ENCODE assay signal across 27 mouse cellular contexts in genomic region chr11:22815143-22815542, GRCm38 (mm10). TPM values are rescaled to one million over a fixed set of nuclear protein-coding genes. Genes with fewer than 3 reads are reported as not detected.
DNase-seq lines count a peak whose midpoint lies in the region; ATAC-seq and TF ChIP-seq lines count a peak whose summit lies in the region.
"Had no signal": no experiment of that assay in that cellular context is flagged by ENCODE, and none has a peak within 500 bp of the region (broad histone marks: within the 10 kb centered on the region; RNA-seq: fewer than 3 reads in every experiment).

No protein-coding gene starts in this region.

- H3K36me3 ChIP-seq in liver, postnatal 0 days (replicated peaks; ENCODE audit: insufficient read depth, low read length) = no peaks in the 10 kb centered on the region
- no peaks in the 10 kb centered on the region for H3K36me3 ChIP-seq in liver, embryonic 12.5 days
- H3K36me3 ChIP-seq: embryonic facial prominence, embryonic 13.5 days; forebrain, embryonic 12.5 days; hindbrain, embryonic 10.5 days; limb, embryonic 15.5 days; midbrain, embryonic 15.5 days; neural tube, embryonic 13.5 days had no signal

- TF ChIP-seq EP300 in liver, postnatal 0 days (IDR thresholded peaks at IDR 0.05; ENCODE audit: low read depth) = no peak

- no peaks in the 10 kb centered on the region for H3K9me3 ChIP-seq in liver, postnatal 0 days (ENCODE audit: low read length)
- H3K9me3 ChIP-seq in liver, embryonic 12.5 days (replicated peaks) = no peaks in the 10 kb centered on the region
- H3K9me3 ChIP-seq: embryonic facial prominence, embryonic 13.5 days; forebrain, embryonic 12.5 days; hindbrain, embryonic 10.5 days; limb, embryonic 15.5 days; midbrain, embryonic 15.5 days; neural tube, embryonic 13.5 days had no signal

- no peak for TF ChIP-seq CTCF in liver, postnatal 0 days (IDR thresholded peaks at IDR 0.05; ENCODE audit: low read depth)

- no peak for ATAC-seq in liver, postnatal 0 days
- ATAC-seq in liver, embryonic 12.5 days = no peak
- ATAC-seq in common myeloid progenitor, adult 5-6 weeks (replicated peaks; ENCODE audit: low read depth, poor library complexity, severe bottlenecking) = 0 out of 2 replicates have a peak, but pooled peaks have one; percentile 23
- peak; percentile 37 for ATAC-seq in neutrophil, adult 5-6 weeks (ENCODE audit: extremely low read depth, insufficient number of reproducible peaks, low FRiP score, poor library complexity, severe bottlenecking)
- ATAC-seq: hindbrain, embryonic 16.5 days; intestine, embryonic 16.5 days; midbrain, embryonic 15.5 days had no signal

- H3K27ac ChIP-seq in liver, postnatal 0 days (ENCODE audit: low read depth) = peak overlapping the region; percentile 64
- H3K27ac ChIP-seq in liver, embryonic 12.5 days = no peak overlapping the region
- H3K27ac ChIP-seq: embryonic facial prominence, embryonic 13.5 days; forebrain, embryonic 12.5 days; hindbrain, embryonic 10.5 days; limb, embryonic 15.5 days; midbrain, embryonic 15.5 days; neural tube, embryonic 13.5 days had no signal

- no peak overlapping the region for H3K4me2 ChIP-seq in liver, postnatal 0 days (ENCODE audit: low read depth, low read length)
- no peak overlapping the region for H3K4me2 ChIP-seq in liver, embryonic 12.5 days
- H3K4me2 ChIP-seq: embryonic facial prominence, embryonic 13.5 days; forebrain, embryonic 12.5 days; limb, embryonic 15.5 days; midbrain, embryonic 15.5 days; neural tube, embryonic 13.5 days had no signal

- no peak overlapping the region for H3K4me3 ChIP-seq in liver, postnatal 0 days (ENCODE audit: low read depth, low read length)
- H3K4me3 ChIP-seq in liver, embryonic 12.5 days = no peak overlapping the region
- H3K4me3 ChIP-seq: embryonic facial prominence, embryonic 13.5 days; erythroblast, embryonic 14.5 days; forebrain, embryonic 12.5 days; hindbrain, embryonic 10.5 days; limb, embryonic 15.5 days; midbrain, embryonic 15.5 days; myocyte; neural tube, embryonic 13.5 days had no signal

- H3K4me1 ChIP-seq in liver, postnatal 0 days (ENCODE audit: insufficient read depth) = peaks cover 23% of the 10 kb centered on the region
- peaks cover 45% of the 10 kb centered on the region for H3K4me1 ChIP-seq in liver, embryonic 12.5 days
- H3K4me1 ChIP-seq: forebrain, embryonic 12.5 days; limb, embryonic 15.5 days; midbrain, embryonic 15.5 days; neural tube, embryonic 13.5 days had no signal

- DNase-seq in liver, postnatal 0 days = no peak
- DNase-seq in B cell, adult 2 months = peak; percentile 31 to 50
- DNase-seq in left cerebral cortex, postnatal 36 days (ENCODE audit: low spot score in 2 of 2) = no peak
- DNase-seq in lung, postnatal 36 days = no peak
- DNase-seq: adrenal gland, adult 8-10 months; cerebellum, adult 2 months; cerebellum, postnatal 25 days; embryo, embryonic 11 days; kidney, postnatal 36 days; left cerebral cortex, postnatal 4 days; lung, adult 2 months; lung, postnatal 14 days; right cerebral cortex, adult 18-20 months; right cerebral cortex, postnatal 4 days had no signal

- no peak overlapping the region for H3K9ac ChIP-seq in liver, postnatal 0 days (replicated peaks)
- H3K9ac ChIP-seq in liver, embryonic 12.5 days = no peak overlapping the region
- H3K9ac ChIP-seq: embryonic facial prominence, embryonic 13.5 days; forebrain, embryonic 12.5 days; limb, embryonic 15.5 days; midbrain, embryonic 15.5 days; neural tube, embryonic 13.5 days had no signal

- H3K27me3 ChIP-seq in liver, postnatal 0 days (ENCODE audit: insufficient read depth, low read length) = no peaks in the 10 kb centered on the region
- H3K27me3 ChIP-seq in liver, embryonic 12.5 days (replicated peaks) = no peaks in the 10 kb centered on the region
- H3K27me3 ChIP-seq: embryonic facial prominence, embryonic 13.5 days; forebrain, embryonic 12.5 days; limb, embryonic 15.5 days; midbrain, embryonic 15.5 days; neural tube, embryonic 13.5 days had no signal

- intact Hi-C loops in left cerebral cortex, postnatal 36 days (cut with DNase I) = no loop called here

RNA-seq across cellular contexts. Expression of gene B3gnt2, which starts 45.6 kb away (rescaled TPM):
- polyA plus RNA-seq in liver, postnatal 0 days (2015; fragmentation: Nextera tagmentation; extraction: Ambion mirVana) = 10.0 and 10.8 TPM in 2 replicates
- polyA plus RNA-seq in liver, embryonic 12.5 days (2016; fragmentation: Nextera tagmentation; extraction: Ambion mirVana) = 4.8 and 5.5 TPM in 2 replicates
- 3.8 and 8.8 TPM in 2 replicates for total RNA-seq in common myeloid progenitor, adult 5-6 weeks (2017)
- total RNA-seq in neutrophil, adult 5-6 weeks (2017) = 38.9 and 46.2 TPM in 2 replicates
- 10 to 100 TPM; 14.1 to 15.9 TPM for total RNA-seq in left cerebral cortex, postnatal 36 days (2021)

Comparison
In these comparisons a context has a peak if more than half of its experiments do, and no peak if none do; other contexts are left out.
1. ATAC-seq: peak in common myeloid progenitor, adult 5-6 weeks (single experiment) and neutrophil, adult 5-6 weeks (single experiment); none in liver, postnatal 0 days (single experiment) and liver, embryonic 12.5 days (single experiment).
2. DNase-seq: peak in B cell, adult 2 months (2 of 2); none in liver, postnatal 0 days (single experiment), left cerebral cortex, postnatal 36 days (0 of 2) and lung, postnatal 36 days (single experiment).